Mouse (Mus musculus): ENCODE measurements around the gene Hist1h2ah. TPM values are rescaled to one million over a fixed set of nuclear protein-coding genes. Genes with fewer than 3 reads are reported as not detected.
"Not testable (repeated sequence)": the region's sequence is repeated elsewhere in the genome, so short reads cannot be mapped to it uniquely, and the experiment has no call there.

Hist1h2ah gene
- polyA plus RNA-seq, 1 experiment from 2014 or later: not detected

DNA sequence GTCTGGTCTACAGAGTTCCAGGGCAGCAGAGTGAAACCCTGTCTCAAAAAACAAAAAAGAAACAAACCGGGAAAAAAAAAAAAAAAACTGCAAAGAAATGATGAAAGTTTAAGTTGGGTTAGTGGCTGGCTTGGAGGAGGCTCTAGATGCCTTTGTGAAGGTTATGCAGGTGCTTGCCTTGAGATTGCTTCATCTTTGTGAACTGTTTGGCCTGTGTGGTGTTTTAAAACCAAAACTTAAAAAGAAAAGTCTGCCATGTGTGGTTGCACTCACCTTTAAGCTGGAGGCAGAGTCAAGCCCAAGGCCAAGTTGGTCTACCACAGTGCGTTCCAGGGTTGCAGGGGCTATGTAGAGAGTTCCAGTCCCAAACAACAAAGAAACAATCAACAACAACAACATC is 13.7 kb upstream of the Hist1h2ah start:
- Histone ChIP-seq H3K4me3 (replicated peaks; ENCODE audit: low read depth, low read length) (no peak overlapping the region), H3K9me3 (ENCODE audit: control insufficient read depth, low read length) (no peaks in the 10 kb centered on the region), H3K27ac (replicated peaks; ENCODE audit: low read depth, low read length) (no peak overlapping the region), H3K27me3 (ENCODE audit: control insufficient read depth, insufficient read depth, low read length) (no peaks in the 10 kb centered on the region), H3K36me3 (ENCODE audit: control insufficient read depth, insufficient read depth, low read length) (no peaks in the 10 kb centered on the region), H3K4me2 (ENCODE audit: low read length) (0 out of 2 replicates have a peak overlapping the region, but pooled peaks have one; percentile 10), H3K4me1 (ENCODE audit: control insufficient read depth, insufficient read depth, low read length) (peaks cover 4% of the 10 kb centered on the region; the same call in 1 of the 2 replicates), H3K9ac (replicated peaks; ENCODE audit: low read length) (no peak overlapping the region)
- WGBS: 86% methylated on average over 2 of the region's 2 CpGs
- ATAC-seq (ENCODE audit: low FRiP score, low TSS enrichment) (no peak), DNase-seq (no peak)

- no peak for DNase-seq
- Histone ChIP-seq H3K9ac (replicated peaks; ENCODE audit: low read length) (no peak overlapping the region), H3K4me2 (ENCODE audit: low read length) (no peak overlapping the region), H3K27ac (replicated peaks; ENCODE audit: low read depth, low read length) (no peak overlapping the region), H3K4me1 (ENCODE audit: control insufficient read depth, insufficient read depth, low read length) (peaks cover 16% of the 10 kb centered on the region), H3K4me3 (replicated peaks; ENCODE audit: low read depth, low read length) (no peak overlapping the region), H3K36me3 (ENCODE audit: control insufficient read depth, insufficient read depth, low read length) (no peaks in the 10 kb centered on the region), H3K9me3 (ENCODE audit: control insufficient read depth, low read length) (no peaks in the 10 kb centered on the region), H3K27me3 (ENCODE audit: control insufficient read depth, insufficient read depth, low read length) (no peaks in the 10 kb centered on the region)
- WGBS: 82% methylated on average over 2 of the region's 2 CpGs
- ATAC-seq (ENCODE audit: low FRiP score, low TSS enrichment): no peak
These were observed 9.9 kb upstream of the Hist1h2ah start for GRCm38 (mm10) chr13:22045311-22045710.

GRCm38 (mm10) chr13:22044432-22045155 is 9.2 kb upstream of the Hist1h2ah start:
- H3K27ac ChIP-seq (replicated peaks; ENCODE audit: low read depth, low read length): no peak overlapping the region
- H3K9me3 ChIP-seq (ENCODE audit: control insufficient read depth, low read length): no peaks in the 10 kb centered on the region
- H3K27me3 ChIP-seq (ENCODE audit: control insufficient read depth, insufficient read depth, low read length): no peaks in the 10 kb centered on the region
- no peak overlapping the region for H3K9ac ChIP-seq (replicated peaks; ENCODE audit: low read length)
- no peak overlapping the region for H3K4me3 ChIP-seq (replicated peaks; ENCODE audit: low read depth, low read length)
- peak overlapping the region; percentile 73; the same call in 1 of the 2 replicates for H3K4me2 ChIP-seq (ENCODE audit: low read length)
- WGBS: 87% methylated on average over 6 of the region's 6 CpGs
- H3K36me3 ChIP-seq (ENCODE audit: control insufficient read depth, insufficient read depth, low read length): no peaks in the 10 kb centered on the region
- ATAC-seq (ENCODE audit: low FRiP score, low TSS enrichment) (no peak), DNase-seq (no peak)
- H3K4me1 ChIP-seq (ENCODE audit: control insufficient read depth, insufficient read depth, low read length): peaks cover 18% of the 10 kb centered on the region

- Histone ChIP-seq H3K4me3 (replicated peaks; ENCODE audit: low read depth, low read length) (peak overlapping the region; percentile 38), H3K4me2 (ENCODE audit: low read length) (peak overlapping the region; percentile 73), H3K27ac (replicated peaks; ENCODE audit: low read depth, low read length) (peak overlapping the region; percentile 71), H3K9ac (replicated peaks; ENCODE audit: low read length) (peak overlapping the region; percentile 43; the same call in 1 of the 2 replicates), H3K27me3 (ENCODE audit: control insufficient read depth, insufficient read depth, low read length) (no peaks in the 10 kb centered on the region), H3K4me1 (ENCODE audit: control insufficient read depth, insufficient read depth, low read length) (peaks cover 17% of the 10 kb centered on the region), H3K9me3 (ENCODE audit: control insufficient read depth, low read length) (no peaks in the 10 kb centered on the region), H3K36me3 (ENCODE audit: control insufficient read depth, insufficient read depth, low read length) (no peaks in the 10 kb centered on the region)
- under 1% methylated on average over 10 of the region's 14 CpGs for WGBS
- ATAC-seq (ENCODE audit: low FRiP score, low TSS enrichment) (peak; percentile 3; the same call in 1 of the 2 replicates), DNase-seq (peak; percentile 88)
These were observed 8.4 kb upstream of the Hist1h2ah start for GRCm38 (mm10) chr13:22043503-22044431.

- Histone ChIP-seq H3K9ac (replicated peaks; ENCODE audit: low read length) (peak within 1 kb of the TSS; percentile 43; the same call in 1 of the 2 replicates), H3K27ac (replicated peaks; ENCODE audit: low read depth, low read length) (peak within 1 kb of the TSS; percentile 72), H3K4me2 (ENCODE audit: low read length) (peak within 1 kb of the TSS; percentile 73), H3K4me3 (replicated peaks; ENCODE audit: low read depth, low read length) (peak within 1 kb of the TSS; percentile 38), H3K4me1 (ENCODE audit: control insufficient read depth, insufficient read depth, low read length) (peaks cover 17% of the 10 kb centered on the region)
- peak; percentile 91 for ATAC-seq (ENCODE audit: low FRiP score, low TSS enrichment)
- H3K9me3 ChIP-seq (ENCODE audit: control insufficient read depth, low read length); H3K36me3 ChIP-seq (ENCODE audit: control insufficient read depth, insufficient read depth, low read length); H3K27me3 ChIP-seq (ENCODE audit: control insufficient read depth, insufficient read depth, low read length): not testable (repeated sequence)
- WGBS: under 1% methylated on average over 42 of the region's 80 CpGs
- DNase-seq: peak; percentile 98
These were observed 7.5 kb upstream of the Hist1h2ah start, which contains the start of the genes Hist1h2ag and Hist1h2bj for GRCm38 (mm10) chr13:22042568-22043502. Gene Hist1h2ag, minus strand, starts transcription at chr13:22042944. Gene Hist1h2bj, plus strand, starts transcription at chr13:22043214.

- peaks cover 17% of the 10 kb centered on the region for H3K4me1 ChIP-seq (ENCODE audit: control insufficient read depth, insufficient read depth, low read length)
- no peaks in the 10 kb centered on the region for H3K27me3 ChIP-seq (ENCODE audit: control insufficient read depth, insufficient read depth, low read length)
- peak overlapping the region; percentile 36; the same call in 1 of the 2 replicates for H3K9ac ChIP-seq (replicated peaks; ENCODE audit: low read length)
- peak overlapping the region; percentile 32 for H3K4me3 ChIP-seq (replicated peaks; ENCODE audit: low read depth, low read length)
- WGBS: 2% methylated on average over 13 of the region's 13 CpGs
- peak overlapping the region; percentile 73 for H3K4me2 ChIP-seq (ENCODE audit: low read length)
- DNase-seq (no peak), ATAC-seq (ENCODE audit: low FRiP score, low TSS enrichment) (no peak)
- no peaks in the 10 kb centered on the region for H3K36me3 ChIP-seq (ENCODE audit: control insufficient read depth, insufficient read depth, low read length)
- peak overlapping the region; percentile 72 for H3K27ac ChIP-seq (replicated peaks; ENCODE audit: low read depth, low read length)
- H3K9me3 ChIP-seq (ENCODE audit: control insufficient read depth, low read length): no peaks in the 10 kb centered on the region
These were observed 6.5 kb upstream of the Hist1h2ah start for GRCm38 (mm10) chr13:22041651-22042567.

DNA sequence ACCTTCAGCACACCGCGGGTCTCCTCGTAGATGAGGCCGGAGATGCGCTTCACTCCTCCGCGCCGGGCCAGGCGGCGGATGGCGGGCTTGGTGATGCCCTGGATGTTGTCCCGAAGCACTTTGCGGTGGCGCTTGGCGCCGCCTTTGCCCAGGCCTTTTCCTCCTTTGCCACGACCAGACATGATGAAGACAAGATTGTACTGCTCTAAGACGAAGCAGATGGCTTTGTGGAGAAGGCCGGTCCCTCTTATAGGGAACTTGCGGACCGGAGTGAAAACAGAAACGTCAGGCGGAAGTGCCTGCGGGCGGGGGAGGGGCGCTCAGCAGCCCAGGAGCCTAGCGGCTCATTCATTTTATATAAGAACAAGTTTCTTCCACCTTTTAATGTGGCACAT is 5.8 kb upstream of the Hist1h2ah start, which contains the start of gene Hist1h4i:
Gene Hist1h4i (minus strand): TSS at position 221 of the 395 bp plus-strand sequence.
- Histone ChIP-seq H3K4me1 (ENCODE audit: control insufficient read depth, insufficient read depth, low read length) (peaks cover 23% of the 10 kb centered on the region), H3K9ac (replicated peaks; ENCODE audit: low read length) (peak within 1 kb of the TSS; percentile 47), H3K4me3 (replicated peaks; ENCODE audit: low read depth, low read length) (peak within 1 kb of the TSS; percentile 36), H3K27ac (replicated peaks; ENCODE audit: low read depth, low read length) (peak within 1 kb of the TSS; percentile 81), H3K4me2 (ENCODE audit: low read length) (peak within 1 kb of the TSS; percentile 73)
- not testable (repeated sequence) for H3K27me3 ChIP-seq (ENCODE audit: control insufficient read depth, insufficient read depth, low read length); H3K36me3 ChIP-seq (ENCODE audit: control insufficient read depth, insufficient read depth, low read length); H3K9me3 ChIP-seq (ENCODE audit: control insufficient read depth, low read length)
- DNase-seq (peak; percentile 96), ATAC-seq (ENCODE audit: low FRiP score, low TSS enrichment) (peak; percentile 72)
- under 1% methylated on average over 24 of the region's 27 CpGs for WGBS

Measured in midbrain, embryonic 14.5 days (tissue).